Comparison of ENCODE assay signal across 10 mouse cellular contexts in genomic region chr17:69200936-69201335, GRCm38 (mm10).
"Had no signal": no experiment of that assay in that cellular context is flagged by ENCODE, and none has a peak within 500 bp of the region (broad histone marks: within the 10 kb centered on the region; RNA-seq: fewer than 3 reads in every experiment).

No protein-coding gene starts in this region.

- ATAC-seq: liver, postnatal 0 days; lung, postnatal 0 days had no signal

- DNase-seq: kidney, adult 2 months; kidney, postnatal 25 days; layer of hippocampus, adult 9-11 months; liver; liver, postnatal 0 days; lung, embryonic 14.5 days; midbrain, embryonic 14.5 days; thymus, adult 18-20 months; thymus, postnatal 36 days had no signal
